Mouse (Mus musculus) cerebellum, postnatal 36 days (tissue): Measurements from ENCODE around the gene Tmem100.
A peak's percentile ranks its signal among the peaks of the same experiment; 100 is the strongest.

Experiments
- DNase-seq, 2 experiments: peaks; one replicate each; pipeline ENCODE4 v3.0.0; 2021 to 2022; ENCODE audit warnings: mixed read lengths in 2 of 2

Tmem100 gene

GRCm38 (mm10) chr11:90019161-90019560, 11.0 kb upstream of the Tmem100 start:
- DNase-seq: peak in 1 of 2 experiments; percentile 31

DNA sequence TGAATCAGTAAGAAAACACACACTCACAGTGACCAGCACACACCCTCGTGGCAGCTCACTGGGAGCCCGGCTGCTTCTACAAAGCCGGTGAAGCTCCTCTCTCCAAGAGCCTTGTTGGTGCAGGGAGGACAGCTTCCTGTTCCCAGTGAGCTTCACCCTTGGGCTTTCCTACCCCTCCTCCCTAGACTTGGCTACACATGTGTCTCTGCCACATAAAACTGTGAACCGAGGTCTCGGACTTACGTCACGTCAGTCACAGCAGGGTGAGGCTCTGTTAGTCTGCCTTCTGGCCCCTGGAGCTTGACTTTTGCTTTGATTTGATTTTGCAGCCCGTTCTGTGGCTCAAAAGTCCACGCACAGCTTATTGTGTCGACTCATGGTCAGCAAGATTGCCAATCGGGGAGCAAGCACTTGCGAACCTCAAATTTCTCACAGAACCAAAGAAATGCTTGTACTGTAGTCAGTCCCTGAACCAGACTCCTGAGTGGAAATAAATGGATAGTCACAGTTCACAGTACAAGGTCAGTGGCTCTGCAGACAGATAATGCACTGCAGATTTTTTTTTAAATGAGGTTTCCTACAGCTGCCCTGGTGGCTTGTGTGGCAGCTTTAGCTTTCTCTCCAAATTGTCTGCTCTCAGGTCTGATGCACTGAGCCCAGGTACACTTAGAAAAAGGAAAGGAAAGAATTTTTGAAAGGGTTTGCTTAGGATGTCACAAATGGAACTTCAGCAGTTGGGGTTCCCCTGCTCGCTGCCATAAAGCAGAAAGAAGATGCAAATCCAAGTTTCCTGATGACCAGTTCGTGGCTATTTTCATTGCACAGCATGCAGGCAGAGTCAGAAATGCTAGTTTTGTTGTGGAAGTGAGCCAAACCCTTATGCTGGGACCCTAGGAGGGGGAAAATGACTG, 4.0 kb upstream of the Tmem100 start:
- no peak for DNase-seq

GRCm38 (mm10) chr11:90026802-90027174, 3.4 kb upstream of the Tmem100 start:
- no peak for DNase-seq

DNA sequence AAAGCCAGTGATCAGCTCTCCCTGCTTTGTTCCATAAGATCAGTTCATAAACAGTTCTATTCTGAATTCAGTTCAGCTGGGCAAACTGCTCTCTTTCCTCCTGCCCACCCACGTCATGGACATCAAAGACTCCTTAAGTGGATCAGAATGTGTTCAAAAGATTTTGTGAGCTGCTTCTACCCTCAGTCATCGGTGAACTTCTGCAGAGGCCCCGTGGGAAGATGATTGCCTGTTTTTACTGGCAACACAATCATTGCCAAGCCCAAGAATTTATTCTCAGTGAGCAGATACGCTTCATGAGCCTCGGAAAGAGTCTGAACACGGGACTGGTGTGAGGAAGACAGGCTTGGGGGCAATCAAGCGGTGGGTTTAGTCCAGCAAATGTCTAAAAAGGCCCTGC, 2.9 kb upstream of the Tmem100 start:
- no peak for DNase-seq

DNA sequence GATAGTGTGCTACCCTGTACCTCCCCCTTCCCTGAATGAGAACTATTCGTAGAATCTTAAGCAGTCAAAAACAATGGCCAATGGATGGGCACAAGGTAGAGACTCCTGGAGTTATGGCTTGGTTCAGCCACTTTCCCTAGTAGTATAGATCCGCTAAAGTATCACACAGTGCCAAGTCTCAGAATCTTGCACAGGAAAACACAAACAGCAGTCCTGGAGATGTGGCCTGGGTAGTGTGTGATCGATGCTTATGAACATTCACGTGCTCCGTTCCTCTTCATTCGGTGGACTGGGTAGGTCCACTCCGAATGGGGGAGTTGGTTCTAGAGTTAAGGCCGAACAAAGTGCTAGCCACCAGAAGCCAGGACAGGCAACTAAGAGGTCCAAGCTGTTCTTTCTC, 1.4 kb upstream of the Tmem100 start:
- DNase-seq: no peak

DNA sequence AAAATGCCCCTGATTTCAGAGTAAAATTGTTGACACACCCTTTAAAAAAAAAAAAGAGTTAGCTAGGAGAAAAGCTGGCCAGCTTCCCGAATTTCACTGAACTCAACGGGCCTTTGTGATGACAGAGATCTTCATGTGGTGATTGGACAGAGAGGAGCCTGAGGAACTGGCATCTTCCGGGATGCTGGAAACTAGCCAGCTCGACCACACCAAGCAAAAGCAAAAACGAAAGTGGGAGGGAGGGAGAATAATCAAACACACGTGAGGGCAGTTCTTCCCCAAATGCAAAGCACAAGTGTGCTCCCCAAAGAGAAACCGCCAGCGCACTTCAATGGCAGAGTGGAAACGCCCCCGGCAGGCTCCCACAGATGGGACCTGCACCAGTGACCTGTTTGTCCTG, 794 bp upstream of the Tmem100 start:
- DNase-seq: peak in 1 of 2 experiments; percentile 7

- DNase-seq: peak in 1 of 2 experiments; percentile 15
Observed at GRCm38 (mm10) chr11:90030557-90030956, 409 bp downstream of the Tmem100 start.

GRCm38 (mm10) chr11:90031076-90031475, 928 bp downstream of the Tmem100 start:
- DNase-seq: no peak

DNA sequence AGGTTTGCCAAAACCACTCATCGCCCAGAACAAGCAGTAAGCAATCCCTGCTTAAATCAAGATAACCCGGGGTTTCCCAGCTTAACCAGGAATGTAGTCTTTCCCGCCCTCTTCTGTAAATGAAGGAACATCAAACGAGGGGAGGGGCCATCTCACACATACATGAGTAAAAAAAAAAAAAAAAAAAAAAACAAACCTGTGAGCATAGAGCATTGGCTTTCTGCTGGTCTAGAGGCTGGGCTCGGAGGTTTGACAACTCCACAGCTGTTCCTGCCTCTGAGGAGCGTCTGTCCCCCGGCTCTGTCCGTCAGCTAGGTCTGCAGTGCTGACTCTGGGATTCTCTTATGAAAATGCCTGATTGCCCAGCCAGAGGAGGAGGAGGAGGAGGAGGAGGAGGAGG, 2.7 kb downstream of the Tmem100 start:
- no peak for DNase-seq

DNA sequence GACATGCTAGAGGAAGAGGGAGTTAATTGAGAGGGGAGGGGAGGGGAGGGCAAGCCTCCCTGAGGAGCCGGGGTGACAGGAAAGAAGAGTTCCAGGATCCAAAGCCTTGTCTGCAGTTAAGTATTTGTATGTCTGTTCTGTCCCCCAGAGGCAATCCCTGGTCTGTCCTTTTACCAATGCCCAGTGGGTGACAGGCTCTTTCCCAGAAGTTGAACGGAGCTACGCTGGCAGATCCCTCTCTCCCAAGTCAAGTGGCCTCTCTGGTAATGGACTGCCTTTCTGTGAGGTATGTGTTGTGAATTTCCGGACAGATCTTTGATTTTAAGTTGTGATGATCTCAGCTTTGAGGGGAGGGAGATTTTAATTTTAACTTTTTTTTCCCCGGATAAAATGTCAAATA, 3.3 kb downstream of the Tmem100 start:
- DNase-seq: no peak

DNA sequence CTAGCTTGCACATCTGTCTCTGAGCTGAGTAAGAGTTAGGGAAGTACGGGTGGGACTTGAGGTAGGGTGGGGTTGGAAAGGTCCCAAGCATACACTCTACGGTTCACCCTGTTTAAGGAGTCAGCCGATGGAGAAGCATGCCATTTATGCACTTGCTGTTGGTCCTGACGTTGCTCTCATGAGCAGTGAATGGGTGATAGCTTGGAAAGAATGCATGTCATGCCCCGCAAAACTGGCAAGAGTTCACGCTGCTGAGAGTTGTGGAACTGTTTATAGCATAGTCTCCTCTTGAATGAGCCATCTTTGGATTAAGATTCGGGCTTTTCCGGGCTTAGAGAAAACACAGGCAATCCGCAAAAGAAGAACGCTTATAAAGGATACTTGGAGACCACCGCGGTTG, 4.5 kb downstream of the Tmem100 start:
- no peak for DNase-seq

GRCm38 (mm10) chr11:90035532-90035931, 5.4 kb downstream of the Tmem100 start:
- DNase-seq: no peak

DNA sequence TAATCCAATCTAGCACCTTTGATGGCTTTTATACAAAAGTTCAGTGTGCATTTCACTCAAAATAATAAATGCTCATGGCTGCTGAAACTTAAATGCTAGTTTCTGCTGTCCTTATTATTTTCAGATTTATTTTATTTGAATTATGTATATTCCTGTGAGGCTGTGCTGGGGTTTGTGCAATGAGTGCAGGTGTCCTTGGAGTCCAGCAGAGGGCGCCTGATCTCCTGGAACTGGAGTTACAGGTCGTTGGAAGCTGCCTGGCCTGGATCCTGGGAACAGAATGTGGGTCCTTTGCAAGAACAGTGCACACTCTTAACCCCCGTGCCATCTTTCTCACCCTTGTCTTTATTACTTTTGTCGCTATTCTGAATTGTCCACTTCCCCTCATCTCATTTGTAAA, 6.3 kb downstream of the Tmem100 start:
- no peak for DNase-seq

DNA sequence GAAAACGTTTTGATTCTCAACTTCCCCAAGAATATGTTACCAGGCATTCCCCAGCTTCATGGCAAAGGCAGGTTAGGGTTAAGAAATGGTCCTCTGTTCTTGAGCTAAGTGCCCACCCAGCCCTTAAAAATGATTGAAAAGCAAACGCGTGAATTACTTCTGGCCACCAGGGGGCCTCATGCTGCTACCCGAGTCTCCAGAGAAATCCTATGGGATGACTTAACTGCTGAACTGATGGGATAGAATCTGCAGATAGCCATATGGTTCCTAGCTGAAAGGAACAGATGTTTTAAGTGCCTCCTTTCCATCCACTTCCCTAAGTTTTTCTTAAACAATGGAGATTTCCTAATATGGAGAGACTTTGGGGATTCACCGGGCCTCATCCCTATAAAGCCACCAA, 7.9 kb downstream of the Tmem100 start:
- DNase-seq: no peak

DNA sequence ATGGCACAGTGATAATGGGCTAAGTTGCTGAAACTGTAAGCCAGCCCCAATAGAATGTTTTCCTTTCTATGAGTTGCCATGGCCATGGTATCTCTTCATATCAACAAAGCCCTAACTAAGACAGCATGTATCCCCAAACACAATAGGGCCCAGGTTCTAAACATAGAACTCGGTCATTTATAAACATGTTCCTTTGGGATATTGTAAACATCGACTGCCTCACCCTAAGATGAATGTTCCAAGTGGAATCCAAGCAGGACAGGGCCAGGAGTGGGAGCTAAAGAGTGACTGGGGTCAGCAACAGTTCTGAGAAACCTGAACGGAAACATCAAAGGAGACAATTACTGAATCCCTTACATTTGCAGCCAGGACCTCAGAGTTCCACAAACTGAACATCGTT, 14.3 kb downstream of the Tmem100 start:
- DNase-seq: no peak

DNA sequence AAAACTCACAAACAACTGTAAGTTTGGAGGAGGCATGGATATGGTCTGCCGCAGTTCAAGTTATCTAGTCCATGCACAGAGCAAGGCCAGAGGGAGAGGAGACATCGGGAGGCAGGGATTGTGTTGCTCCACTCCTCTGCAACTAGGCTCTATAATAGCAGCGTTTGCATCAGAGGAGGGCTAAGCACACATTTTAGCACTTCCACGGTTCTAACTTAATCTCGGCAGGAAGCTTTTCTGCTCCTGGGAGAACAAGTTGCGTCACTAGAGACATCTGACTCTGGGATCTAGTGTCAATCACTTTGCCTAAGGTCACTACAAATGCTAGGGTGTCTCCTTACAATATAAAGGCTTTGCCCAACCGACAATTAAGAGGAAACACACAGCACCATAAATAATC, 16.1 kb downstream of the Tmem100 start:
- DNase-seq: no peak

DNA sequence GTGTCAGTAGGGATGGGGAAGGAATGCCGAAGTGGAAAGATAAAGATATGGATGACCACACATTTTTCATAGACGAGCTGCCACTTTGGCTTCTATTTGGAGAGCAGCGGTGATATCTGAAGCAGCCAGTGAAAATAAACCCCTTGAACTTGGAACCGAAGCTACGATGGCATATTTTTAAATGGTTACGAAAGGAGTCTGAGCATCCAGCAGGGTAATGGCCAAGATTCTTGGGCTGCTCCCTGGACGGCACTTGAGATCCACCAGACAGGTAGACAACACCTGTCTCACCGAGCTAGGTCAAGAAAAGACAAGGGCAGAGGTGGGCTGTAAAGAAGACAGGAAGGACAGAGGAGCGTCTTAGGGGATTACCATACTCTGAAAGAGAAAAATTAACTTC, 17.1 kb downstream of the Tmem100 start:
- no peak for DNase-seq

DNA sequence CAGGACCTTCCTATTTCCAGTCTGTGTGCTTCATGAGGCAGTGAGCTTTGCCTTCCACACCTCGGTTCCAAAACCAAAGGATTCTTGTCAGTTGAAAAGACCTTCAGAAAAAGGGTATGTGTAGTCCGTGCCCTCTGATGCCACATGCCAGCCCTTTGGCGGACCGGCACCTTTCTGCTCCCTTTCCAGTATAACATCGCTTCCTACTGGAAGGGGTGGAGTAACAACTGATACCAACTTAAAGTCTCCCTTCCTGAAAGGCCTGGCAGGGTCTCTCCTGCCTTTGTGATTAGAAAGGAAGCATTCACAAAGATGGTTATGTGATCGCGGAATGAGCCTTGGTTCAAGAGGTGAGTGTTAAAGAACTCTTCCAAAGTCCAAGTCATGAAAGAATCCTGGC, 19.9 kb downstream of the Tmem100 start:
- no peak for DNase-seq

DNA sequence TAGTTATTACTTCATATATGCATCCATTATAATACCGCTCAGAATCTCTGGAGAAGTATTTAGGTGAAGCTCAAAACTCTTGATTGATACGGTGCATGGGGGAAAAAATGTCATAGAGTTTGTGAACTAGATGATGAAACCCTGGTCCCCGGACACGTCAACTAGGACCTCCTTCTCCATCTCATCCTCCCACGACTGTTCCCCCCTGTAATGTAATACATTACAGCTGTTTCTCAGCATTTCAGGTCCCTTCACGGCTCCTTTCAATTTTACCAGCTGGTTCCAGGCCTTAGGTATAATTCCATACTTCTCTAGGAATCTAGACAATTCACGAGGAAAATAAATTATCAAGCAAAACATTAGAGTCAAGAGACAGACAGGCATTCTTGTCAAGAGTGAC, 22.6 kb downstream of the Tmem100 start:
- no peak for DNase-seq

- DNase-seq: no peak
Observed at GRCm38 (mm10) chr11:90053820-90054219, 23.7 kb downstream of the Tmem100 start.

GRCm38 (mm10) chr11:90054401-90054800, 24.3 kb downstream of the Tmem100 start:
- no peak for DNase-seq

DNA sequence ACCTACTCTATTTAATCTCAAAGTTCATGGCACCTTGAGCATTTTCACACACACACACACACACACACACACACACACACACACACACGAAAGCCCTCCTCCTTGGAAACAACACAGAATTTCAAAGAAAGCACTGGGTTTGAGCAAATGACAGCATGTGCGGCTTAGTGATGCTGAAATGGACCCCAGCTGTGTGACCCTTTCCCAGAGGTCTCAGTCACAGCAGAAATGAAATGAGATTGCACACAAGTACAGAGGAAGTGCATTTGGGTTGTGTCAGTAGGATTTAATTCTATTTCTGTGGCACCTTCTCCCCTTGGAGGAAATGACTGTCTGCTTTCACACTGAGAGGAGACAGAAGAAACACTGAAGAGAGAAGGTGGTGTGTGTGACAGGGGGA, 26.9 kb downstream of the Tmem100 start:
- no peak for DNase-seq

GRCm38 (mm10) chr11:90059241-90059640, 29.1 kb downstream of the Tmem100 start:
- no peak for DNase-seq

- no peak for DNase-seq
Observed at GRCm38 (mm10) chr11:90062657-90063056, 32.5 kb downstream of the Tmem100 start.
